Mouse (Mus musculus) hindbrain, embryonic 13.5 days (tissue): ENCODE measurements around the gene Olfr617. TPM values are rescaled to one million over a fixed set of nuclear protein-coding genes. Genes with fewer than 3 reads are reported as not detected.
"Not testable (repeated sequence)": the region's sequence is repeated elsewhere in the genome, so short reads cannot be mapped to it uniquely, and the experiment has no call there.

Experiments
- ATAC-seq: fragments of 200-750 bp; cut with Nextera tagmentation; 2 replicates; pipeline ENCODE4 v1.8.0; 2017; ENCODE audit warnings: moderate TSS enrichment; ENCODE audit not compliant: low FRiP score
- H3K27ac ChIP-seq: fragments of 300-500 bp; sonication (generic); 2 replicates; pipeline ENCODE4 v1.5.1; 2015; ENCODE audit warnings: inconsistent platforms, mild to moderate bottlenecking, moderate library complexity
- H3K27me3 ChIP-seq: fragments of 300-500 bp; sonication (generic); 2 replicates; pipeline ENCODE4 v1.6.1; 2015; ENCODE audit warnings: mild to moderate bottlenecking, inconsistent platforms
- H3K36me3 ChIP-seq: fragments of 300-500 bp; sonication (generic); 2 replicates; pipeline ENCODE4 v1.6.1; 2015; ENCODE audit warnings: mild to moderate bottlenecking, inconsistent platforms
- H3K4me1 ChIP-seq: fragments of 300-500 bp; sonication (generic); replicated peaks from 2 replicates; pipeline ENCODE4 v1.6.1; 2015; ENCODE audit warnings: inconsistent platforms
- H3K4me2 ChIP-seq: fragments of 300-500 bp; sonication (generic); 2 replicates; pipeline ENCODE4 v1.6.1; 2015; ENCODE audit warnings: inconsistent platforms, mild to moderate bottlenecking, moderate library complexity
- H3K4me3 ChIP-seq: fragments of 300-500 bp; sonication (generic); 2 replicates; pipeline ENCODE4 v1.5.1; 2015; ENCODE audit warnings: mild to moderate bottlenecking, inconsistent platforms
- H3K9ac ChIP-seq: fragments of 300-500 bp; sonication (generic); 2 replicates; pipeline ENCODE4 v1.6.1; 2015; ENCODE audit warnings: mild to moderate bottlenecking, inconsistent platforms
- H3K9me3 ChIP-seq: fragments of 300-500 bp; sonication (generic); 2 replicates; pipeline ENCODE4 v1.6.1; 2016; ENCODE audit warnings: inconsistent platforms
- WGBS: fragments of 180-500 bp; shearing (Covaris S2); methylation state at CpG from one replicate; pipeline ENCODE4 v1.1.7; 2015; 5-methylcytosine and 5-hydroxymethylcytosine counted together
- microRNA-seq: library from miRNA; unstranded; fragments of <30 nt; microRNA quantifications from one replicate; pipeline ENCODE4, GENCODE M21; 2016
- polyA plus RNA-seq: library from polyadenylated mRNA; unstranded; fragments of >200 nt; fragmentation: Nextera tagmentation; extraction: Ambion mirVana; gene quantifications from 2 replicates; pipeline ENCODE4 v1.2.1, GENCODE M21; 2015

The Olfr617 gene
- polyA plus RNA-seq, result not detected in 2 replicates

DNA sequence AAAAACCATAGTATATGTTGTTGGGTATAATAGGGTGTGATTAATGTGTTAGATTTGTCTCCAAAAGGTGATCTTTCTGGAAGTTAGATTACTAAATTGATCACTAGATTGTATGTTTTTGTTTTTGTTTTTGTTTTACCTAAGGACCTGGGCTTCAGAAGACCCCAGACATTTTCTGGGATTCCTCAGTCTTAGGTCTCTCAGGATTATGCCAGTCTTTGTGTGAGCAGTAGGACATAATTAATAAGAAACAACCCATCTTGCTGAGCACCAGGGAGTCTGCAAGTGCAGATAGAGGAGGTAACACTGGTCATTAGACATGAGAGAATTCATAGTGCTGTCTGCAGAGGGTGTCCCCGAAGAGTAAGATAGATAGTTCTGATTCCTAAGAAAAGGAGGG, at the start of gene Olfr617:
Gene Olfr617, plus strand, starts transcription at position 301 of the 400 bp plus-strand sequence.
- no peaks in the 10 kb centered on the region for H3K36me3 ChIP-seq
- no peak within 1 kb of the TSS for H3K4me2 ChIP-seq
- no peak for ATAC-seq
- no peaks in the 10 kb centered on the region for H3K27me3 ChIP-seq
- H3K4me3 ChIP-seq, result no peak within 1 kb of the TSS
- 92% methylated on average over 1 of the region's 1 CpGs for WGBS
- H3K4me1 ChIP-seq, result no peaks in the 10 kb centered on the region
- no peak within 1 kb of the TSS for H3K9ac ChIP-seq
- H3K27ac ChIP-seq, result no peak within 1 kb of the TSS
- H3K9me3 ChIP-seq, result no peaks in the 10 kb centered on the region

GRCm38 (mm10) chr7:103542617-103543016, 30.2 kb upstream of the Olfr617 start, which contains the start of gene Olfr612:
Gene Olfr612, minus strand, starts transcription at chr7:103542717.
- H3K27me3 ChIP-seq, H3K36me3 ChIP-seq, H3K4me3 ChIP-seq, H3K9ac ChIP-seq, H3K4me1 ChIP-seq, H3K27ac ChIP-seq, ATAC-seq, H3K4me2 ChIP-seq, H3K9me3 ChIP-seq: not testable (repeated sequence)
- WGBS, result 90% methylated on average over 2 of the region's 2 CpGs

GRCm38 (mm10) chr7:103547774-103548173, 25.1 kb upstream of the Olfr617 start, which contains the start of gene Olfr613:
Gene Olfr613, plus strand, starts transcription at chr7:103548074.
- Histone ChIP-seq H3K4me1 (no peaks in the 10 kb centered on the region), H3K9me3 (no peaks in the 10 kb centered on the region), H3K27me3 (no peaks in the 10 kb centered on the region), H3K9ac (no peak within 1 kb of the TSS), H3K27ac (no peak within 1 kb of the TSS), H3K4me3 (no peak within 1 kb of the TSS), H3K36me3 (no peaks in the 10 kb centered on the region), H3K4me2 (no peak within 1 kb of the TSS)
- 79% methylated on average over 2 of the region's 2 CpGs for WGBS
- no peak for ATAC-seq

DNA sequence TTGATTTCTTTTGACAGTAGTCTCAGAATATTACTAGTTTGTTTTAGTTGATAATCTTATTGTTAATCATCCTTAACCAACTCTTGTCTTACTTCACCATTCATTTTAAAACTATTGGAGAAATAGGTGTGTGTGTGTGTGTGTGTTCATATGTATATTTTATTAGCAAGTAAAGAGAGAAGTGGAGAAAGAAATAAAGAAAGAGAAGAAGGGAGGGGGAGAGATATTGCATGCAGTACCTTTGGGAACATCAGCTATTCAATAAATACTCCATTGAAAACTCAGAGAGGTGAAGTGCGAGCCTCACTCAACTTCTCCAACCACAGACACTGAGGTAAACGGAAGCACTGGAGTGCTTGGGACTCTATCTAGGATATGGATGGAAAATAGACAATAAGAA, 17.1 kb upstream of the Olfr617 start, which contains the start of gene Olfr615:
Gene Olfr615, plus strand, starts transcription at position 301 of the 400 bp plus-strand sequence.
- H3K36me3 ChIP-seq, result no peaks in the 10 kb centered on the region
- H3K4me2 ChIP-seq, result no peak within 1 kb of the TSS
- H3K27ac ChIP-seq, result no peak within 1 kb of the TSS
- ATAC-seq, result no peak
- no peaks in the 10 kb centered on the region for H3K27me3 ChIP-seq
- H3K4me3 ChIP-seq, result no peak within 1 kb of the TSS
- no peak within 1 kb of the TSS for H3K9ac ChIP-seq
- H3K4me1 ChIP-seq, result no peaks in the 10 kb centered on the region
- 89% methylated on average over 2 of the region's 2 CpGs for WGBS
- no peaks in the 10 kb centered on the region for H3K9me3 ChIP-seq

- no peak within 1 kb of the TSS for H3K27ac ChIP-seq
- no peaks in the 10 kb centered on the region for H3K4me1 ChIP-seq
- H3K4me3 ChIP-seq, result no peak within 1 kb of the TSS
- 83% methylated on average over 3 of the region's 3 CpGs for whole genome bisulfite sequencing
- H3K9ac ChIP-seq, result no peak within 1 kb of the TSS
- H3K36me3 ChIP-seq, result no peaks in the 10 kb centered on the region
- no peak for ATAC-seq
- H3K27me3 ChIP-seq, result no peaks in the 10 kb centered on the region
- no peaks in the 10 kb centered on the region for H3K9me3 ChIP-seq
- no peak within 1 kb of the TSS for H3K4me2 ChIP-seq
Measured at GRCm38 (mm10) chr7:103569043-103569442, 3.8 kb upstream of the Olfr617 start, which contains the start of gene Olfr616. Gene Olfr616, minus strand, starts transcription at chr7:103569143.

DNA sequence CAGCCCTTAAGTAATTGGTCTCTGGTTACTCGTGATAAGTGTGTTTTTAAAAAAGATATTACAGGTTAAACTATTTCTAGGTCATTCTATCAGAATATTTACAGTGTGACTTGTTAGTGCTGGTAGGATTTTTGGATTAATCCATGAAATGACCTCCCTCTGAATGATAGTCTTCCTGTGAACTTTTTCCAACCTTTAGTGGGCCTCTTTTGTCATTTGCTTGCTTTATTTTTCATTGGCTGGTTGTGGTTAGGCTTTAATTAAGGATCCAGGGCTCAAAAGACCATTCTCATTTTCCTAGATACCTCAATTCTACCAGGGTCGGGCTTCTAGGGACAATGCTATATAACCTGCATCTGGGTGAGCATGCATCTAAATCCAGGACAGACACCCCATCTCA, 16.9 kb downstream of the Olfr617 start, which contains the start of gene Olfr618:
Gene Olfr618, plus strand, starts transcription at position 301 of the 400 bp plus-strand sequence.
- H3K9me3 ChIP-seq, result no peaks in the 10 kb centered on the region
- no peak within 1 kb of the TSS for H3K4me2 ChIP-seq
- 66% methylated on average over 2 of the region's 2 CpGs for WGBS
- H3K4me1 ChIP-seq, result no peaks in the 10 kb centered on the region
- H3K36me3 ChIP-seq, result no peaks in the 10 kb centered on the region
- H3K27me3 ChIP-seq, result no peaks in the 10 kb centered on the region
- ATAC-seq, result no peak
- H3K27ac ChIP-seq, result no peak within 1 kb of the TSS
- H3K4me3 ChIP-seq, result no peak within 1 kb of the TSS
- no peak within 1 kb of the TSS for H3K9ac ChIP-seq

DNA sequence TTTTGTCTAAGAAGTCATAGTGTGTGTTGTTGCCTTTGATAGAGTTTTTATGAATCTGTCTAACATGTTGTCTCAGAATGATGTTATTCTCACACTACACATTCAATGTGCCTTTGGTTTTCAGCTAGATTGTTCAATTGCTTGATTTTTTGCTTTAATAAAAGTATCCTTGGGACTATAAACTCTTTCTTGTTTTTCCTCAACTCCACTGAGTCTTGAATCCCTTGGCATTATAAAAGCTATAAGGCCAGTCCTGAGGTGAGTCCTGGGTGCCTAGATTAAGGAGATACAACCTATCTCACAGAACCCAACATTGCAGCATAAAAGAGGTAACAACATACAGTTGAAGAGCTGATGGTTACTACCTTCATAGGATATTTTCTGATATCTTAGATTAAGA, 27.4 kb downstream of the Olfr617 start, which contains the start of gene Olfr619:
Gene Olfr619, plus strand, starts transcription at position 301 of the 400 bp plus-strand sequence.
- Histone ChIP-seq H3K4me2 (no peak within 1 kb of the TSS), H3K9ac (no peak within 1 kb of the TSS), H3K9me3 (no peaks in the 10 kb centered on the region), H3K27me3 (no peaks in the 10 kb centered on the region), H3K4me3 (no peak within 1 kb of the TSS), H3K36me3 (no peaks in the 10 kb centered on the region), H3K27ac (no peak within 1 kb of the TSS), H3K4me1 (no peaks in the 10 kb centered on the region)
- ATAC-seq, result no peak

DNA sequence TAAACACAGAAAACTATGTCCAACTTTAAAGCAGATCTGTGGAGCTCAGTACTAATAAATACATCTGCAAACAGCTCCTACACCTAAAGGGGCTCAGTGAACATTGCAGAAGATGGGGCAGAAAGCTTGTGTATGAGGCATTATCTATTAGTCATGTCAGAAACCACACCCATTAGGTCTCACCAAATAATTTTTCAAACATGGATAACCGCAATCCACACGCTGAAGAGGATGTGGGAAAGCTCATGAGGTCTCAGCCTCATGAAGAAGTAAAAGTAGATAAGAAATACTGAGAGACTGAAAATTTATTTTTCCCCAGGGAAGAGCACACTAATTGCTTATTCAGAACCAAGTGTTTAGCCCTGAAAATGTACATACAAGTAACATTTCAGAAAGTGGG, 34.6 kb downstream of the Olfr617 start:
- WGBS, result 83% methylated on average over 2 of the region's 2 CpGs
- no peak overlapping the region for H3K27ac ChIP-seq
- ATAC-seq, result no peak
- H3K4me3 ChIP-seq, result no peak overlapping the region
- no peaks in the 10 kb centered on the region for H3K36me3 ChIP-seq
- no peaks in the 10 kb centered on the region for H3K9me3 ChIP-seq
- H3K4me2 ChIP-seq, result no peak overlapping the region
- no peaks in the 10 kb centered on the region for H3K4me1 ChIP-seq
- no peak overlapping the region for H3K9ac ChIP-seq
- no peaks in the 10 kb centered on the region for H3K27me3 ChIP-seq

GRCm38 (mm10) chr7:103612434-103612833, 39.6 kb downstream of the Olfr617 start, which contains the start of gene Olfr620:
Gene Olfr620, minus strand, starts transcription at chr7:103612534.
- Histone ChIP-seq H3K27me3 (no peaks in the 10 kb centered on the region), H3K9ac (no peak within 1 kb of the TSS), H3K4me3 (no peak within 1 kb of the TSS), H3K9me3 (no peaks in the 10 kb centered on the region), H3K4me1 (no peaks in the 10 kb centered on the region), H3K27ac (no peak within 1 kb of the TSS), H3K4me2 (no peak within 1 kb of the TSS), H3K36me3 (no peaks in the 10 kb centered on the region)
- ATAC-seq, result no peak
- 78% methylated on average over 2 of the region's 2 CpGs for WGBS

Small RNAs within 50 kb of the gene (microRNA-seq; reads per million reads assigned to microRNA genes)
- not detected for gene Gm26506

Other genes starting within 250 kb of the Olfr617 start
- gene Olfr598, start 249.5 kb upstream of the Olfr617 start, polyA plus RNA-seq, result not detected in 2 replicates
- not detected in 2 replicates for gene Olfr599, start 237.1 kb upstream of the Olfr617 start, polyA plus RNA-seq
- gene Olfr600, start 223.4 kb upstream of the Olfr617 start, polyA plus RNA-seq, result not detected in 2 replicates
- gene Olfr601, start 210.4 kb upstream of the Olfr617 start, polyA plus RNA-seq, result not detected in 2 replicates
- gene Olfr603, start 186.9 kb upstream of the Olfr617 start, polyA plus RNA-seq, result not detected in 2 replicates
- not detected in 2 replicates for gene Usp17lc, start 158.0 kb upstream of the Olfr617 start, polyA plus RNA-seq
- gene Olfr605, start 127.6 kb upstream of the Olfr617 start, polyA plus RNA-seq, result not detected in 2 replicates
- not detected in 2 replicates for gene Olfr606, start 124.0 kb upstream of the Olfr617 start, polyA plus RNA-seq
- not detected in 2 replicates for gene Olfr607, start 108.9 kb upstream of the Olfr617 start, polyA plus RNA-seq
- gene Olfr608, start 103.2 kb upstream of the Olfr617 start, polyA plus RNA-seq, result not detected in 2 replicates
- not detected in 2 replicates for gene Olfr609, start 75.0 kb upstream of the Olfr617 start, polyA plus RNA-seq
- not detected in 2 replicates for gene Olfr610, start 60.9 kb upstream of the Olfr617 start, polyA plus RNA-seq
- not detected in 2 replicates for gene Olfr611, start 52.2 kb upstream of the Olfr617 start, polyA plus RNA-seq
- gene Olfr612, start 30.3 kb upstream of the Olfr617 start, polyA plus RNA-seq, result not detected in 2 replicates
- gene Olfr613, start 25.0 kb upstream of the Olfr617 start, polyA plus RNA-seq, result not detected in 2 replicates
- not detected in 2 replicates for gene Olfr615, start 17.0 kb upstream of the Olfr617 start, polyA plus RNA-seq
- not detected in 2 replicates for gene Olfr616, start 3.9 kb upstream of the Olfr617 start, polyA plus RNA-seq
- gene Olfr618, start 17.0 kb downstream of the Olfr617 start, polyA plus RNA-seq, result 0.21 TPM in 1 of 2 replicates, not detected in the other
- not detected in 2 replicates for gene Olfr619, start 27.5 kb downstream of the Olfr617 start, polyA plus RNA-seq
- gene Olfr620, start 39.5 kb downstream of the Olfr617 start, polyA plus RNA-seq, result not detected in 2 replicates
- not detected in 2 replicates for gene Olfr622, start 69.6 kb downstream of the Olfr617 start, polyA plus RNA-seq
- not detected in 2 replicates for gene Olfr623, start 90.6 kb downstream of the Olfr617 start, polyA plus RNA-seq
- 0.03 TPM in 1 of 2 replicates, not detected in the other for gene Olfr624, start 98.1 kb downstream of the Olfr617 start, polyA plus RNA-seq
- gene Olfr625-ps1, start 109.7 kb downstream of the Olfr617 start, polyA plus RNA-seq, result not detected in 2 replicates
- not detected in 2 replicates for gene Olfr243, start 141.6 kb downstream of the Olfr617 start, polyA plus RNA-seq
- gene Olfr628, start 157.3 kb downstream of the Olfr617 start, polyA plus RNA-seq, result not detected in 2 replicates
- not detected in 2 replicates for gene Olfr629, start 171.9 kb downstream of the Olfr617 start, polyA plus RNA-seq
- gene Olfr630, start 184.3 kb downstream of the Olfr617 start, polyA plus RNA-seq, result not detected in 2 replicates
- not detected in 2 replicates for gene Olfr69, start 198.5 kb downstream of the Olfr617 start, polyA plus RNA-seq
- not detected in 2 replicates for gene Olfr68, start 206.6 kb downstream of the Olfr617 start, polyA plus RNA-seq
- gene Olfr67, start 218.8 kb downstream of the Olfr617 start, polyA plus RNA-seq, result not detected in 2 replicates
- gene Hbb-bt, start 240.9 kb downstream of the Olfr617 start, polyA plus RNA-seq, result 996 and 1,160 TPM in 2 replicates